In genomic region chr19:57417800-57418580, GRCm38 (mm10) we compare ENCODE assay signal across 9 mouse cellular contexts. TPM values are rescaled to one million over a fixed set of nuclear protein-coding genes. Genes with fewer than 3 reads are reported as not detected.
A peak's percentile ranks its signal among the peaks of the same experiment; 100 is the strongest.
DNase-seq lines count a peak whose midpoint lies in the region; ATAC-seq and TF ChIP-seq lines count a peak whose summit lies in the region.
"Had no signal": no experiment of that assay in that cellular context is flagged by ENCODE, and none has a peak within 500 bp of the region (broad histone marks: within the 10 kb centered on the region; RNA-seq: fewer than 3 reads in every experiment).

No protein-coding gene starts in this region.

- intact Hi-C loops in heart, postnatal 25 days (cut with DNase I) = no loop called here

- H3K27me3 ChIP-seq in heart, embryonic 12.5 days (replicated peaks) = peaks cover 7% of the 10 kb centered on the region; the same call in 1 of the 2 replicates
- no peaks in the 10 kb centered on the region for H3K27me3 ChIP-seq in hindbrain, embryonic 14.5 days (ENCODE audit: control insufficient read depth, insufficient read depth, low read length)
- no peaks in the 10 kb centered on the region for H3K27me3 ChIP-seq in liver, embryonic 16.5 days (ENCODE audit: control insufficient read depth, insufficient read depth, low read depth, low read length)

- H3K4me3 ChIP-seq in heart, embryonic 12.5 days = peak overlapping the region; percentile 38
- peak overlapping the region in 1 of 2 experiments; percentile 57; a peak in 2 of 4 replicates for H3K4me3 ChIP-seq in ES-E14 (ENCODE audit: insufficient read depth in 1 of 2, low read depth in 1 of 2, low read length in 2 of 2, poor library complexity in 1 of 2, severe bottlenecking in 1 of 2)
- no peak overlapping the region for H3K4me3 ChIP-seq in hindbrain, embryonic 14.5 days (replicated peaks; ENCODE audit: low read length)
- peak overlapping the region; percentile 23 for H3K4me3 ChIP-seq in liver, embryonic 16.5 days (ENCODE audit: low read depth, low read length)

- peak overlapping the region; percentile 33; the same call in 1 of the 2 replicates for H3K9ac ChIP-seq in heart, embryonic 12.5 days
- no peak overlapping the region for H3K9ac ChIP-seq in ES-E14 (ENCODE audit: insufficient read depth, low read depth, low read length, poor library complexity, severe bottlenecking)
- no peak overlapping the region for H3K9ac ChIP-seq in hindbrain, embryonic 14.5 days
- no peak overlapping the region for H3K9ac ChIP-seq in liver, embryonic 16.5 days (ENCODE audit: low read depth, low read length)

- no peaks in the 10 kb centered on the region for H3K9me3 ChIP-seq in heart, embryonic 12.5 days (replicated peaks)
- no peaks in the 10 kb centered on the region for H3K9me3 ChIP-seq in ES-E14 (ENCODE audit: control insufficient read depth, insufficient read depth, low read depth, low read length)
- H3K9me3 ChIP-seq in hindbrain, embryonic 14.5 days (ENCODE audit: control insufficient read depth, low read length) = no peaks in the 10 kb centered on the region
- no peaks in the 10 kb centered on the region for H3K9me3 ChIP-seq in liver, embryonic 16.5 days (replicated peaks; ENCODE audit: control insufficient read depth, low read length)

- H3K36me3 ChIP-seq in heart, embryonic 12.5 days = no peaks in the 10 kb centered on the region
- no peaks in the 10 kb centered on the region for H3K36me3 ChIP-seq in ES-E14 (ENCODE audit: control insufficient read depth, insufficient read depth, low read length, poor library complexity, severe bottlenecking)
- no peaks in the 10 kb centered on the region for H3K36me3 ChIP-seq in hindbrain, embryonic 14.5 days (replicated peaks; ENCODE audit: control insufficient read depth, insufficient read depth)
- no peaks in the 10 kb centered on the region for H3K36me3 ChIP-seq in liver, embryonic 16.5 days (ENCODE audit: control insufficient read depth, insufficient read depth)

- peaks cover 16% of the 10 kb centered on the region for H3K4me1 ChIP-seq in heart, embryonic 12.5 days (replicated peaks)
- H3K4me1 ChIP-seq in ES-E14 (ENCODE audit: control insufficient read depth in 2 of 2, insufficient read depth in 2 of 2, low read length in 2 of 2, poor library complexity in 1 of 2) = peaks cover 1 to 3% of the 10 kb centered on the region in 2 experiments; a peak in 1 of 4 replicates
- 0 out of 2 replicates have a peak, but pooled peaks cover 5% of the 10 kb centered on the region for H3K4me1 ChIP-seq in hindbrain, embryonic 14.5 days (replicated peaks; ENCODE audit: control insufficient read depth, insufficient read depth, low read length)
- no peaks in the 10 kb centered on the region for H3K4me1 ChIP-seq in liver, embryonic 16.5 days (ENCODE audit: control insufficient read depth, low read depth, low read length)

- no peak for DNase-seq in heart, postnatal 25 days (ENCODE audit: low spot score)
- peak; percentile 57 for DNase-seq in ES-E14 (ENCODE audit: low read depth, low spot score)
- no peak for DNase-seq in hindbrain, embryonic 14.5 days (ENCODE audit: low spot score)
- no peak for DNase-seq in frontal cortex, adult 2 months (ENCODE audit: extremely low spot score in 1 of 2, low spot score in 1 of 2)
- no peak for DNase-seq in cerebellum, postnatal 4 days (ENCODE audit: low spot score in 2 of 2)

- no peak for ATAC-seq in heart, embryonic 12.5 days (ENCODE audit: insufficient number of reproducible peaks, low FRiP score)
- no peak for ATAC-seq in hindbrain, embryonic 14.5 days (ENCODE audit: low FRiP score)
- ATAC-seq in liver, embryonic 16.5 days (ENCODE audit: low read depth) = peak; percentile 71
- ATAC-seq in inflammation-experienced regulatory T-cells, adult 6 months = no peak

- 17% methylated on average over 15 of the region's 17 CpGs for WGBS in heart, embryonic 12.5 days
- 21% methylated on average over 16 of the region's 17 CpGs for WGBS in hindbrain, embryonic 14.5 days
- WGBS in liver, embryonic 16.5 days (ENCODE audit: insufficient replicate concordance) = 26% methylated on average over 17 of the region's 17 CpGs

- in situ Hi-C loops in ES-E14 (cut with MboI; ENCODE audit: low sequenced_read_pairs in 2 of 2, unreplicated experiment in 2 of 2) = no loop called here

- H3K4me2 ChIP-seq in heart, embryonic 12.5 days = peak overlapping the region; percentile 67
- H3K4me2 ChIP-seq in hindbrain, embryonic 14.5 days (replicated peaks) = 0 out of 2 replicates have a peak overlapping the region, but pooled peaks have one; percentile 1
- H3K4me2 ChIP-seq in liver, embryonic 16.5 days (ENCODE audit: low read depth, low read length) = peak overlapping the region; percentile 44

- H3K27ac ChIP-seq in heart, embryonic 12.5 days (ENCODE audit: poor library complexity, severe bottlenecking) = no peak overlapping the region
- H3K27ac ChIP-seq in ES-E14 (ENCODE audit: insufficient read depth, low read depth, low read length, poor library complexity, severe bottlenecking) = no peak overlapping the region
- no peak overlapping the region for H3K27ac ChIP-seq in hindbrain, embryonic 14.5 days
- H3K27ac ChIP-seq in liver, embryonic 16.5 days (ENCODE audit: low read length) = no peak overlapping the region
- H3K27ac ChIP-seq: macrophage had no signal

TF ChIP-seq in ES-E14, 5 proteins besides CTCF, POLR2A, EP300 and RAD21:
- TF ChIP-seq ZNF384 (IDR thresholded peaks at IDR 0.05; ENCODE audit: low read depth, low read length) (no peak), HCFC1 (IDR thresholded peaks at IDR 0.05; ENCODE audit: borderline replicate concordance, insufficient read depth, low read length) (no peak), CHD2 (IDR thresholded peaks at IDR 0.05; ENCODE audit: low read depth, low read length) (no peak), ZC3H11A (IDR thresholded peaks at IDR 0.05; ENCODE audit: borderline replicate concordance, low read depth, low read length) (no peak), MAFK (IDR thresholded peaks at IDR 0.05; ENCODE audit: insufficient read depth, low read depth, low read length) (no peak)

RNA-seq across cellular contexts. Expression of gene Trub1, which starts 34.7 kb away (rescaled TPM):
- 11.2 and 12.4 TPM in 2 replicates for polyA plus RNA-seq in heart, embryonic 12.5 days (2016; fragmentation: Nextera tagmentation; extraction: Ambion mirVana)
- total RNA-seq in heart, postnatal 25 days (2021) = 1 to 10 TPM; 3.8 to 9.1 TPM
- total RNA-seq in ES-E14 (2012; rRNA removed) = 12.5 and 14.6 TPM in 2 replicates
- 13.6 and 14.1 TPM in 2 replicates for polyA plus RNA-seq in hindbrain, embryonic 14.5 days (2014; fragmentation: Nextera tagmentation; extraction: Ambion mirVana)
- polyA plus RNA-seq in liver, embryonic 16.5 days (2015; fragmentation: Nextera tagmentation; extraction: Ambion mirVana) = 7.3 and 8.7 TPM in 2 replicates
- 10 to 100 TPM in 2 of 3 experiments, 1 to 10 TPM in 1; 5.2 to 13.7 (median 10.6) TPM for polyA plus RNA-seq in inflammation-experienced regulatory T-cells, adult 6 months (2017; shearing (Covaris generic))
- polyA plus RNA-seq in frontal cortex, adult 2 months (2012; rRNA removed) = 26.1 and 29.5 TPM in 2 replicates

RNA-seq across cellular contexts. Expression of gene Fam160b1, which starts 57.5 kb away (rescaled TPM):
- 15.4 TPM in 2 replicates for polyA plus RNA-seq in heart, embryonic 12.5 days (2016; fragmentation: Nextera tagmentation; extraction: Ambion mirVana)
- 10 to 100 TPM in 1 of 2 experiments, 1 to 10 TPM in 1; 9.9 to 12.4 TPM for total RNA-seq in heart, postnatal 25 days (2021)
- 8.5 and 9.8 TPM in 2 replicates for total RNA-seq in ES-E14 (2012; rRNA removed)
- polyA plus RNA-seq in hindbrain, embryonic 14.5 days (2014; fragmentation: Nextera tagmentation; extraction: Ambion mirVana) = 17.4 and 18.5 TPM in 2 replicates
- 5.6 and 7.2 TPM in 2 replicates for polyA plus RNA-seq in liver, embryonic 16.5 days (2015; fragmentation: Nextera tagmentation; extraction: Ambion mirVana)
- polyA plus RNA-seq in inflammation-experienced regulatory T-cells, adult 6 months (2017; shearing (Covaris generic)) = 10 to 100 TPM in 2 of 3 experiments, 1 to 10 TPM in 1; 9.2 to 10.8 (median 10.6) TPM
- 17.0 and 18.3 TPM in 2 replicates for polyA plus RNA-seq in frontal cortex, adult 2 months (2012; rRNA removed)

Comparison
In these comparisons a context has a peak if more than half of its experiments do, and no peak if none do; other contexts are left out.
1. H3K4me2 ChIP-seq: peak in every context shown above with its lines; median percentile 67 in heart, embryonic 12.5 days; 44 in liver, embryonic 16.5 days; 1 in hindbrain, embryonic 14.5 days.